Mouse (Mus musculus): ENCODE measurements at regions not wholly inside any gene's neighbourhood (a gene's known extent, or its start where the extent isn't known, plus 50 kb on each side); places are given as distances from the start of the nearest gene placed in this dataset.

DNA sequence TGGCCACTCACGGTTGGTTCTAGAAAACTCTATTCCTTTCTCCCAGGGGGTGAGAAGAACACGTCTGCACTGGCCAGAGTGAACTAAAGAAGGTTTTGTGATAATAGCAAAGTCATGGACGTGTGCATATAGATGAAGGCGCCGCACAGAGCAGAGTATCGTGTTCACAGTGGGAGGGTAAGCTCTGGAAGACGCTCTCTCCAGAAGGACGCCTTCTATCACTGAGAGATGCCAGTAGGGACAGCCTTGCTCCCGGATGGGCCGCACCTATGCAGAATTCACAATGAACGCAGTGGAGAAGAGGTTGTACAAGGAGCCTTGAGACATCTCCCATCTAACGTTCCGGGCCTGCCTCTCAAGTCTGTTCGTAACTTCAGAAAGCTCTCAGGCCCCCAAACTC, 96.5 kb upstream of the Arl4c start:
- TF ChIP-seq POLR2A (IDR thresholded peaks at IDR 0.05; ENCODE audit: insufficient read depth, low read length) (no peak), CTCF (IDR thresholded peaks at IDR 0.05; ENCODE audit: low read depth, low read length) (no peak)

All from ES-Bruce4 (cell line).